Mouse (Mus musculus) urinary bladder, postnatal 25 days (tissue): Measurements from ENCODE around the gene Slc4a3.

ENCODE experiments used
- DNase-seq: peaks from one replicate; pipeline ENCODE4 v3.0.0; 2022; ENCODE audit warnings: low spot score

The Slc4a3 gene

DNA sequence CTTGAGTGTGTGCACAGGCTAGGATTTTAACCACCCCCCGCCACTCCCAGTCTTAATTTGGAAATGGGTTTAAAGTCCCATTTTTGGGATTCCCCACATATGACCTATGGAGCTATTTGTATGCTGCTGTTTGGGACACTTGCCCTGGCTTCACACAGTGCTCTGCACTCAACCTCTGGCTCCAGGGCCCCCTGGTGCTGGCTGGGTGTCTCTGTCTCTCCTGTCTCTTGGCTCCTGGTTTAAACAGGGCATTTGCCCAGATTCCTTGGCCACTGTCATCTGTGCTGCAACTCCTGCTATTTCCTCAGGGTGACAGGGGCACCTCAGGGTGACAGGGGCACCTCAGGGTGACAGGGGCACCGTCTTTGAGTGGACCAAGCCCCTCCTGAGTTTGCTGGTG lies 50.8 kb downstream of the Slc4a3 start:
- no peak for DNase-seq

DNA sequence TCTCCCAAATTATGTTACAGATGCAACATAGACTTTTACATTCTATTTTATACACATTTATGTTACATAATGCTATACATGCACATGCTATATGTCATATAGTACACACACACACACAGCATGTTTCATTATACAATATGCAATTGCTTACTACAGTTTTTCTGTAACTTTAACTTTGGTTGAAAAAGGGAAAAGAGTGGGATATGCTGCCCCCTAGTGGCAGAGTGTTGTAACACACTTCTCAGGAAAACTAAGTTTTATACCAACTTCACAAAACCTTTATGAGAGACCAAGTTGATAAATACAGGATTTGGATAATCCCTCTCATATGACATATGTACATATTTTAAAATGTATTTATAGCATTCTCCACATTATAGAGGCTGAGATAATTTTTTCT lies 51.6 kb downstream of the Slc4a3 start:
- peak; percentile 52 for DNase-seq

DNA sequence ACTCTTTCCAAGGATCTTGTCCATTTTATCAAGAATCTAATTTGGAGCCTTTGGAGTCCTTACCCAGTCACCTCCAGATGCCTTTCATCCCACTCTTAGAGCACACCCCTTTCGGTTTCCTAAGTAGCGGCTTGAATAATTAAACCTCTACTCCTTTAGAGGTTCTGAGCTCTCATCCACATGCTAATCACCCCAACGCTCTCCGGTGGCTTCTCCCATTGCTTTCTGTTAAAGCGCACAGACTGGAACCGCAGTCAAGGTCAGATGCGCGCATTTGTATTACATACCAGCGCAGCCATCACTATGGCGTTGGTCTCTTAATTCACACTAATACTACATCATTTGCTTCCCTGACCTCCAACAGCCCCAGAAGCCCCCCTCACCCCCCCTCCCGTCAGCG lies 55.7 kb downstream of the Slc4a3 start:
- no peak for DNase-seq

DNA sequence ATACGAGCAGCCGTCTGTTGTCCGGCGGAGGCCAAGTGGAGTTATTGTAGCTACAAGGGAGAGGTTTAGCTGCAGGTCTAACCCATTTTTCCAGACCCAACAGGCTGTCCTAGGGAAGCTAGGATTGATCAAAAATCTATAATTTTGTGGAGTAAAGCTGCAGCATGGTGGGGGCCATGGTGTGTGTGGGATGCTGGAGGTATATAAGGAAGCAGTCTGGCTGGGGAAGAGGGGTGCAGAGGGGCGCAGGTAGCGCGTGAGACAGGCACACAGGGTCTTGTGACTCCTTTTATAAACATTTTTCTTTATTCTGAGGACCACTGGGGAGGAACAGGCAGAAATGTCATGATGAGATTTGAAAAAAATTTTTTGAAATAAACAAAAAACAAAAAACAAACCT lies 57.5 kb downstream of the Slc4a3 start:
- DNase-seq: no peak

DNA sequence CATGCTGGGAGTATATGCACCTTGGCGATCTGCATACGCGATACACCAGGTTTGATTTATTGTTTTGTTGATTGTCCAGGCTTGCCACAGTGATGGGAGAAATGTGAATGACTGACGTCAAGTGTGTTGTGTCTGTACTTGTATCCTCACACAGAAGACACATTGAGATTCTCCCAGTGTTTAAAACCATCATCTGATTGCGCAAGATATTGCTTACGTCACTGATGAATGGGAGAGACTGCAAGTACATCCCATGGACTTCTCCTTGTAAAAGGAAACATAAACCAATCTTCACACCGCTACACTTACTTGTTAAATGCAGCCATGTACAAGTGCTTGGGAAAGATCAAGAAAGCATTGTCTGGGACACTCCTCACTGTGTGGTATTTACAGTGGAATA lies 62.2 kb downstream of the Slc4a3 start:
- DNase-seq: no peak

DNA sequence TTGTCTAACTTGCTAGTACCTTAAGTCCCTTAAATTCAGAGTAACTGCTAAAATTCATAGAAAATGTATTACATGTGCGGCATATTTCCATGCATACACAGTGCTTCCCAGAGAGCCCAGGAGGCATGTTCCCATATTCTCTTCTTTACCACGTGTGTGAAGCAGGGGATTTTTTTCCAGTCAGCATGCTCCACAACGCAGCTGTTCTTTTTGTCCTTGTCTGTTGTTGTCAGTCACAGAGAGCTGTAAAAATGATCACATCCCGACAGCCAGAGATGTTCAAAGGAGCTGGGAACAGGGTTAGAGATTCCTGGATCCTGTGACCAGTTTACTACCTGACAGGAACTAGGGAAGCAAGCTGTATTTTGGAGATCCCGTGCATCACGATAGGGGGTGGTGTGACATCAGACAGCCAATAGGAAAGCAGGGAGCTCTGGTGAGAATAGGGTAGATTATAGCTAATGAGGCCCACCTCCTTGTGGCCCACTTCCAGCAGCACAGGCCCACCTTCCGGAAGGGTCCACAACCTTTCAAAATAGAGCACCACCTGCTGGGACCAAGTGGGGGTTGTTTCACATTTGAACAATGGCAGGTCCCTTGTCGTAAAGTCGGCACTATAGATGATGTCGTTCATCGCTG lies 62.7 kb downstream of the Slc4a3 start:
- no peak for DNase-seq

DNA sequence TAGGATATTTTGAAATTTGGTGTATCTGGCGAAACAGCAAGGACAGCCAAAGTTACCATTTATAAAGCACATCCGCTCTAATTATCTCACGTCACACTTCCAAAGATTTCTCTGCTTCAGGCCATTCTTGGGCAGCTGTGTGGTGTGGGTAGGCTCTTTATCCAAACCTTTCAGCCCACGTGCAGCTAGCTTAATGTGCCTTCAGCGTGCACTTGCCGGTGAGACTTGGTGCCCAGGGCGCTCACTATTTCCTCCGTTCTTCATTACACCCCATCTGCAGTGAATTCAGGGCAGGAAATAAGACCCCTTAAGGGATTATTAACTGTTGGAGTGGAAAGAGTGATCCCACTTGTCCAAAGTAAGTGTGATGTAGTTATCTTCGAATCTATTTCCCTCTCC lies 63.2 kb downstream of the Slc4a3 start:
- DNase-seq: no peak

DNA sequence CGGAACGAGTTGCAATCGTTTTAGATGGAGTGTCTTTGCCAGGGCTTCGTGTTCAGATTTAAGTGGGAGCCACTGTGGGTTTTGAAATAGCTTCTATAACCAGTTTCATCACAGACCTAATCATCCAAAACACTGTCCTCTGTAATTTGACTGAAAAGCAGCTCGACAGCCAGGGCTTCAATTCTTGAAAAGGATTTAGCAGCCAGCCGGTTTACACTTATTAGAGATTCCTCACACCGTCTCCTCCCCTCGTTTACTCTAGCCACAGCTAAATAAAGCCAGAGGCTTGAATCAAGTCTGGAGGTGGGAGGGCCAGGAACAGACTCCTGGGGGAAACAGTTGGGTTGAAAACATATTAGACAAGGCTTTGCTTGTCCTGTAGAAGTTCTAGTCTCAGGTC lies 64.5 kb downstream of the Slc4a3 start:
- DNase-seq: no peak
